Mouse (Mus musculus) forebrain, postnatal 0 days (tissue): ENCODE data around the gene Fkbp5. TPM values are rescaled to one million over a fixed set of nuclear protein-coding genes. Genes with fewer than 3 reads are reported as not detected.
"Not testable (repeated sequence)": the region's sequence is repeated elsewhere in the genome, so short reads cannot be mapped to it uniquely, and the experiment has no call there.

Experiments used
- ATAC-seq: fragments of 200-750 bp; cut with Nextera tagmentation; 2 replicates; pipeline ENCODE4 v1.8.0; 2017; ENCODE audit warnings: mild to moderate bottlenecking, moderate library complexity
- DNase-seq: peaks from one replicate; pipeline ENCODE4 v3.0.0-alpha.2; 2015
- H3K27ac ChIP-seq: fragments of 300-500 bp; sonication (generic); 2 replicates; pipeline ENCODE4 v1.5.1; 2014; ENCODE audit warnings: low read depth, mild to moderate bottlenecking, antibody characterized with exemption, low read length, moderate library complexity, mixed read lengths
- H3K27me3 ChIP-seq: fragments of 300-500 bp; sonication (generic); 2 replicates; pipeline ENCODE4 v1.6.1; 2014; ENCODE audit warnings: mild to moderate bottlenecking, low read length, mixed read lengths; ENCODE audit not compliant: insufficient read depth
- H3K36me3 ChIP-seq: fragments of 300-500 bp; sonication (generic); 2 replicates; pipeline ENCODE4 v1.6.1; 2014; ENCODE audit warnings: mild to moderate bottlenecking, moderate library complexity; ENCODE audit not compliant: insufficient read depth
- H3K4me1 ChIP-seq: fragments of 300-500 bp; sonication (generic); 2 replicates; pipeline ENCODE4 v1.6.1; 2014; ENCODE audit warnings: antibody characterized with exemption; ENCODE audit not compliant: insufficient read depth
- H3K4me2 ChIP-seq: fragments of 300-500 bp; sonication (generic); 2 replicates; pipeline ENCODE4 v1.6.1; 2014; ENCODE audit warnings: low read depth, mild to moderate bottlenecking, moderate library complexity
- H3K4me3 ChIP-seq: fragments of 300-500 bp; sonication (generic); 2 replicates; pipeline ENCODE4 v1.5.1; 2014; ENCODE audit warnings: low read depth, low read length, mixed read lengths
- H3K9ac ChIP-seq: fragments of 300-500 bp; sonication (generic); 2 replicates; pipeline ENCODE4 v1.6.1; 2014; ENCODE audit warnings: mild to moderate bottlenecking
- H3K9me3 ChIP-seq: fragments of 300-500 bp; sonication (generic); 2 replicates; pipeline ENCODE4 v1.6.1; 2016; ENCODE audit warnings: low read length
- CTCF ChIP-seq: sonication (generic); IDR thresholded peaks from 2 replicates; pipeline ENCODE4 v1.5.1; 2016; ENCODE audit warnings: antibody characterized with exemption, control low read depth, low read depth
- WGBS: fragments of 180-500 bp; shearing (Covaris S2); extraction: QIAGEN DNeasy Blood & Tissue Kit; methylation state at CpG from one replicate; pipeline ENCODE4 v1.1.7; 2014; 5-methylcytosine and 5-hydroxymethylcytosine counted together
- polyA plus RNA-seq: library from polyadenylated mRNA; unstranded; fragments of >200 nt; fragmentation: Nextera tagmentation; extraction: Ambion mirVana; gene quantifications from 2 replicates; pipeline ENCODE4 v1.2.1, GENCODE M21; 2015
- total RNA-seq: library from RNA; depleted of rRNA; stranded (reverse); fragments of >200 nt; gene quantifications from 2 replicates; pipeline ENCODE4 v1.2.3, GENCODE M21; 2014

Gene Fkbp5
- total and polyA plus RNA-seq, 2 experiments from 2014 or later, result 21.1 to 37.3 TPM

- Histone ChIP-seq H3K9me3 (no peaks in the 10 kb centered on the region), H3K27me3 (peaks cover 23% of the 10 kb centered on the region), H3K27ac (no peak overlapping the region), H3K4me3 (no peak overlapping the region), H3K4me2 (no peak overlapping the region), H3K9ac (no peak overlapping the region), H3K36me3 (no peaks in the 10 kb centered on the region), H3K4me1 (0 out of 2 replicates have a peak, but pooled peaks cover under 1% of the 10 kb centered on the region)
- peak; percentile 72 for TF ChIP-seq CTCF
- DNase-seq (peak; percentile 47), ATAC-seq (no peak)
- WGBS, result 4% methylated on average over 13 of the region's 13 CpGs
These were observed 148.9 kb downstream of the Fkbp5 start for GRCm38 (mm10) chr17:28368449-28368848.

GRCm38 (mm10) chr17:28365122-28365521 lies 152.2 kb downstream of the Fkbp5 start, which contains the start of gene Tulp1:
Tulp1 (minus strand) TSS chr17:28365222.
- ATAC-seq (no peak), DNase-seq (no peak)
- peak within 1 kb of the TSS; percentile 12; the same call in 1 of the 2 replicates for H3K4me3 ChIP-seq
- H3K9me3 ChIP-seq, result no peaks in the 10 kb centered on the region
- WGBS, result 28% methylated on average over 8 of the region's 8 CpGs
- no peak within 1 kb of the TSS for H3K4me2 ChIP-seq
- no peaks in the 10 kb centered on the region for H3K36me3 ChIP-seq
- H3K4me1 ChIP-seq, result 0 out of 2 replicates have a peak, but pooled peaks cover 9% of the 10 kb centered on the region
- peaks cover 38% of the 10 kb centered on the region for H3K27me3 ChIP-seq
- no peak within 1 kb of the TSS for H3K9ac ChIP-seq
- no peak for TF ChIP-seq CTCF
- no peak within 1 kb of the TSS for H3K27ac ChIP-seq

GRCm38 (mm10) chr17:28363507-28363906 lies 153.8 kb downstream of the Fkbp5 start:
- Histone ChIP-seq H3K27ac (no peak overlapping the region), H3K4me2 (no peak overlapping the region)
- DNase-seq, result no peak

GRCm38 (mm10) chr17:28362653-28363292 lies 154.6 kb downstream of the Fkbp5 start:
- TF ChIP-seq CTCF, result no peak
- Histone ChIP-seq H3K9ac (no peak overlapping the region), H3K9me3 (no peaks in the 10 kb centered on the region), H3K4me3 (peak overlapping the region; percentile 16; the same call in 1 of the 2 replicates), H3K36me3 (no peaks in the 10 kb centered on the region), H3K27me3 (peaks cover 42% of the 10 kb centered on the region), H3K27ac (no peak overlapping the region), H3K4me1 (0 out of 2 replicates have a peak, but pooled peaks cover 9% of the 10 kb centered on the region), H3K4me2 (peak overlapping the region; percentile 39)
- whole genome bisulfite sequencing, result 3% methylated on average over 25 of the region's 25 CpGs
- DNase-seq (no peak), ATAC-seq (no peak)

More at GRCm38 (mm10) chr17:28363507-28363906, 153.8 kb downstream of the Fkbp5 start:
- no peak for TF ChIP-seq CTCF
- WGBS, result 26% methylated on average over 6 of the region's 6 CpGs
- no peak for ATAC-seq
- Histone ChIP-seq H3K4me3 (no peak overlapping the region; the same call in 1 of the 2 replicates), H3K27me3 (peaks cover 38% of the 10 kb centered on the region), H3K4me1 (0 out of 2 replicates have a peak, but pooled peaks cover 9% of the 10 kb centered on the region), H3K9ac (no peak overlapping the region), H3K36me3 (no peaks in the 10 kb centered on the region), H3K9me3 (no peaks in the 10 kb centered on the region)

- DNase-seq (no peak), ATAC-seq (no peak)
- TF ChIP-seq CTCF, result no peak
- H3K36me3 ChIP-seq, result no peaks in the 10 kb centered on the region
- no peak overlapping the region for H3K9ac ChIP-seq
- H3K4me3 ChIP-seq, result peak overlapping the region; percentile 16; the same call in 1 of the 2 replicates
- 34% methylated on average over 11 of the region's 11 CpGs for WGBS
- no peaks in the 10 kb centered on the region for H3K9me3 ChIP-seq
- peaks cover 42% of the 10 kb centered on the region for H3K27me3 ChIP-seq
- 0 out of 2 replicates have a peak, but pooled peaks cover 9% of the 10 kb centered on the region for H3K4me1 ChIP-seq
- H3K27ac ChIP-seq, result no peak overlapping the region
- peak overlapping the region; percentile 39 for H3K4me2 ChIP-seq
These were observed 155.2 kb downstream of the Fkbp5 start for GRCm38 (mm10) chr17:28361921-28362652.

- Histone ChIP-seq H3K27me3 (peaks cover 38% of the 10 kb centered on the region), H3K4me2 (no peak overlapping the region), H3K27ac (no peak overlapping the region), H3K9ac (no peak overlapping the region), H3K4me1 (0 out of 2 replicates have a peak, but pooled peaks cover 9% of the 10 kb centered on the region), H3K36me3 (no peaks in the 10 kb centered on the region), H3K4me3 (no peak overlapping the region), H3K9me3 (no peaks in the 10 kb centered on the region)
- ATAC-seq (no peak), DNase-seq (no peak)
- no peak for TF ChIP-seq CTCF
- WGBS, result 83% methylated on average over 9 of the region's 9 CpGs
These were observed 156.6 kb downstream of the Fkbp5 start for GRCm38 (mm10) chr17:28360531-28361277.

- H3K4me3 ChIP-seq, DNase-seq, H3K4me2 ChIP-seq: not testable (repeated sequence)
These were observed 158.6 kb downstream of the Fkbp5 start for GRCm38 (mm10) chr17:28358576-28359261.

More at GRCm38 (mm10) chr17:28358576-28359261, 158.6 kb downstream of the Fkbp5 start:
- not testable (repeated sequence) for H3K9ac ChIP-seq, H3K36me3 ChIP-seq, H3K9me3 ChIP-seq, H3K4me1 ChIP-seq, ATAC-seq, H3K27ac ChIP-seq
- H3K27me3 ChIP-seq, result peaks cover 21% of the 10 kb centered on the region
- 19% methylated on average over 22 of the region's 24 CpGs for WGBS
